Mouse (Mus musculus) neural tube, embryonic 12.5 days (tissue): ENCODE measurements around the gene Pld6. TPM values are rescaled to one million over a fixed set of nuclear protein-coding genes. Genes with fewer than 3 reads are reported as not detected.

Source experiments
- ATAC-seq: fragments of 200-750 bp; cut with Nextera tagmentation; 2 replicates; pipeline ENCODE4 v1.8.0; 2017; ENCODE audit warnings: low read depth, mild to moderate bottlenecking, moderate TSS enrichment, moderate library complexity; ENCODE audit not compliant: low FRiP score
- H3K27ac ChIP-seq: fragments of 300-500 bp; sonication (generic); 2 replicates; pipeline ENCODE4 v1.5.1; 2016
- H3K27me3 ChIP-seq: fragments of 300-500 bp; sonication (generic); replicated peaks from 2 replicates; pipeline ENCODE4 v1.6.1; 2016; ENCODE audit warnings: mild to moderate bottlenecking
- H3K36me3 ChIP-seq: fragments of 300-500 bp; sonication (generic); 2 replicates; pipeline ENCODE4 v1.6.1; 2016; ENCODE audit warnings: mild to moderate bottlenecking
- H3K4me1 ChIP-seq: fragments of 300-500 bp; sonication (generic); 2 replicates; pipeline ENCODE4 v1.6.1; 2016
- H3K4me2 ChIP-seq: fragments of 300-500 bp; sonication (generic); replicated peaks from 2 replicates; pipeline ENCODE4 v1.6.1; 2016; ENCODE audit warnings: mild to moderate bottlenecking
- H3K4me3 ChIP-seq: fragments of 300-500 bp; sonication (generic); 2 replicates; pipeline ENCODE4 v1.5.1; 2016
- H3K9ac ChIP-seq: fragments of 300-500 bp; sonication (generic); 2 replicates; pipeline ENCODE4 v1.6.1; 2016; ENCODE audit warnings: mild to moderate bottlenecking
- H3K9me3 ChIP-seq: fragments of 300-500 bp; sonication (generic); 2 replicates; pipeline ENCODE4 v1.6.1; 2016; ENCODE audit warnings: mild to moderate bottlenecking
- WGBS: fragments of 180-500 bp; shearing (Covaris S2); methylation state at CpG from one replicate; pipeline ENCODE4 v1.1.7; 2016; 5-methylcytosine and 5-hydroxymethylcytosine counted together
- polyA plus RNA-seq: library from polyadenylated mRNA; unstranded; fragments of >200 nt; fragmentation: Nextera tagmentation; extraction: Ambion mirVana; gene quantifications from 2 replicates; pipeline ENCODE4 v1.2.1, GENCODE M21; 2016

Gene Pld6
- polyA plus RNA-seq, 1 experiment from 2014 or later = 1.0 TPM

GRCm38 (mm10) chr11:59780241-59780640 lies 7.2 kb downstream of the Pld6 start:
- peaks cover 29% of the 10 kb centered on the region for H3K36me3 ChIP-seq
- no peak for ATAC-seq
- no peak overlapping the region for H3K4me2 ChIP-seq
- H3K4me1 ChIP-seq = no peaks in the 10 kb centered on the region
- no peak overlapping the region for H3K9ac ChIP-seq
- H3K27me3 ChIP-seq = no peaks in the 10 kb centered on the region
- whole genome bisulfite sequencing = 87% methylated on average over 4 of the region's 4 CpGs
- no peaks in the 10 kb centered on the region for H3K9me3 ChIP-seq
- no peak overlapping the region for H3K27ac ChIP-seq
- H3K4me3 ChIP-seq = no peak overlapping the region

DNA sequence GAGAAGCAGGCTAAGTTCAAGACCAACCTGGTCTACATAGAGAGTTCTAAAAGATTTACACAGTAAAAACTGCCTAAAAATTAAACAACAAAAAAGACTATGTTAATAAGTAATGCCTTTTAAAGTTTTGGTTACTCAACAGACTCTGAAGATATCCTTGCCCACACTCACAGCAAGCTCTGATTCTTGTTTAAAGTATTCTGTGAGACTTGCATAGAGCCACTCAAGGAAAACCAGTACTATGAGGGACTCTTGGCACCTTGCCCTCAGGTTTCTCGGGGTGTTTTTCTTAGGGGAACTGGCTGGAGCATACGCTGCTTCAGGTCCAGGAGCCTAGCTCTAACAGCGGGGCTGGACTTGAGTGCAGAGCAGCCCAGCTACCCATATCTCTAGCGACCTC lies 8.0 kb downstream of the Pld6 start:
- Histone ChIP-seq H3K27me3 (no peaks in the 10 kb centered on the region), H3K27ac (no peak overlapping the region), H3K9me3 (no peaks in the 10 kb centered on the region), H3K4me1 (no peaks in the 10 kb centered on the region), H3K36me3 (peaks cover 35% of the 10 kb centered on the region), H3K4me3 (no peak overlapping the region), H3K9ac (no peak overlapping the region), H3K4me2 (no peak overlapping the region)
- WGBS = 84% methylated on average over 4 of the region's 4 CpGs
- ATAC-seq = no peak

DNA sequence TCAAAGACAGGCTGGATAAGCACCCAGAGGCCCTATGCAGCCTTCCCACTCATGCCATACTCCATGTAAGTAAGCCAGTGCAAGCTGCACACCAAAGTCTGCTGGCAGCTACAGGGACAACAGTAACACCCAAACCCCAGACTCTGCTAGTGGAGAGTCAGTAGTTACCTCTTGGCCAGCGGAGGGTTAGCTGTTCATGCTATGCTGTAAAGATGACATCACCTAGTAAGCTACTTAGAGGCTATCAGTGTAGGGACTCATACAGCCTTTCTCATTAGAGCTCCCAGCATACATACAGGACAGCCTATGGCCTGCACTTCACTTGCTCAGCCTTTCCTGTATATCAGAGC lies 8.6 kb downstream of the Pld6 start:
- Histone ChIP-seq H3K4me1 (no peaks in the 10 kb centered on the region), H3K27me3 (no peaks in the 10 kb centered on the region), H3K9ac (no peak overlapping the region), H3K9me3 (no peaks in the 10 kb centered on the region), H3K4me2 (no peak overlapping the region), H3K27ac (no peak overlapping the region), H3K4me3 (no peak overlapping the region), H3K36me3 (peaks cover 40% of the 10 kb centered on the region)
- WGBS = 89% methylated on average over 1 of the region's 1 CpGs
- no peak for ATAC-seq

- 54% methylated on average over 9 of the region's 9 CpGs for WGBS
- no peaks in the 10 kb centered on the region for H3K27me3 ChIP-seq
- no peak overlapping the region for H3K4me2 ChIP-seq
- no peaks in the 10 kb centered on the region for H3K9me3 ChIP-seq
- H3K36me3 ChIP-seq = peaks cover 45% of the 10 kb centered on the region
- no peak overlapping the region for H3K27ac ChIP-seq
- ATAC-seq = no peak
- no peak overlapping the region for H3K9ac ChIP-seq
- no peaks in the 10 kb centered on the region for H3K4me1 ChIP-seq
- H3K4me3 ChIP-seq = no peak overlapping the region
Measured at GRCm38 (mm10) chr11:59778181-59778873, 9.1 kb downstream of the Pld6 start.

DNA sequence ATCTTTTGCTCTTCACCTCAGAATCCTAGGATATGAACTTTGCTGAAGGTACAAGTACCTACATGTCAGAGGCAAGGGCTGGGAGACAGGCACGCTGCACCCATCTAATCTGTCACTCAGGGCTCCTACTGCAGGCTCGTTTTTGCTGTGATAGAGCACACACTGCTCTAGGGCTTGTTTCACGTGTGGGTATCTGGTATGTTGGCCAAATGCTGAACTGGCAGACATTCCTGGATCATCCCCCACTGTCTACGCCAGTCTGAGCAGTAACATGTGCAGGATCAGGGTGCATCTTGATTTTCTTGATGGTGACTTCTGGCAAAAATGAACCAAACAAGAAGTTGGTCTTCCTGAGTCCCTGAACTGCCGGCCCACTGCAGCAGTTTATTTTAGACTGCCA lies 10.2 kb downstream of the Pld6 start:
- no peak overlapping the region for H3K4me3 ChIP-seq
- no peak overlapping the region for H3K9ac ChIP-seq
- 88% methylated on average over 5 of the region's 5 CpGs for WGBS
- H3K36me3 ChIP-seq = peaks cover 53% of the 10 kb centered on the region
- no peak overlapping the region for H3K4me2 ChIP-seq
- H3K27me3 ChIP-seq = no peaks in the 10 kb centered on the region
- H3K27ac ChIP-seq = no peak overlapping the region
- no peaks in the 10 kb centered on the region for H3K4me1 ChIP-seq
- H3K9me3 ChIP-seq = no peaks in the 10 kb centered on the region
- no peak for ATAC-seq

DNA sequence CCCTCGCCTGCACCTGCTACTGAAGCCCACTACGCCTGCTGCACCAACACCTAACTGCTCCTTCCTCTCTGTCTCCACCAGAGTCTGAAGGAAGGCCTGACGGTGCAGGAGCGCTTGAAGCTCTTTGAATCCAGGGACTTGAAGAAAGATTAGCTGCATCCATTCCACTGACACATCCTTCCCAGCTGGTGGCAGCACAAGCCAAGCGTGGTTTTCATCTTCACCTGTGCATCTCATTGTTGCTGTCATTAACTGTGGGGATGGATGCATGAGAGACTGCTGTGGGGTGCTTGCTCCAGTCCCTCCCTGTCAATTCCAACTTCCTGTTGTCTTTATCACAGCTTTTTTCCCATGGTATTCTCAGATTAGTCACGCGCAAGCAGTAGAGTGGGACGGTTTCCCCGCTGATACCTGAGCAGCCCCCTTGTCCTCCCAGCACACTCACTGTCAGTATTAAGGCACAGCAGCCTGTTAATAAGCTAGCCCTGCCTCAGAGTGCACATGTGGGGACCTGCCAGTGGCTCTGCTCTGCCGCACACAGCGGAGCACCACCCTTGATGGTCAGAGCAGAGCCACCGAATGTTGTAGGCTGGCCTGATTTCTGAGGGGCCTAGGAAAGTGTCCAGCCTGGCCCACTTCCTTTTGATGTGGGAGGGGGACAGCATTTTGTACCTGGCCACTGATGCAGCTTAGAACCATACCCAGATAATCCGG lies 11.9 kb downstream of the Pld6 start:
- no peaks in the 10 kb centered on the region for H3K9me3 ChIP-seq
- no peak overlapping the region for H3K9ac ChIP-seq
- no peak overlapping the region for H3K4me2 ChIP-seq
- 90% methylated on average over 13 of the region's 13 CpGs for WGBS
- no peaks in the 10 kb centered on the region for H3K27me3 ChIP-seq
- H3K4me3 ChIP-seq = no peak overlapping the region
- no peaks in the 10 kb centered on the region for H3K4me1 ChIP-seq
- H3K27ac ChIP-seq = no peak overlapping the region
- ATAC-seq = no peak
- H3K36me3 ChIP-seq = peaks cover 70% of the 10 kb centered on the region

DNA sequence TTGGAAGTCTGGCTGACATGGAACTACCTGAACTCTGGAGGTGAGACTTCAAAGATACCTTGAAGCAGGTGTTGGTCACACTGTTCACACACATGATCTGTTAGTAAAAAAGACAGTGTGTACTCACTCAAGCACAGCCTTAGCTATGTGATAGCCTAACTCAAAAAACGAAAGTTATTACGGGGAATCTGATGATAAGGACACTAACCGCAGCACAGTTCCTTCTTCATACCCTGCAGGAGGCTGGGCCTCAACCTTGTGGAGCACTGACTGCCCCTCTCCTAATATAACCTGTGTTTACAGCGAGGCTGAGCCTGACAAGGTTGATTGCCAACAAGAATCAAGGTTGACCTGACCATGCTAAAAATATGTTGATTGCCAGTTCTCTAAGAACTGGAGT lies 12.9 kb downstream of the Pld6 start:
- Histone ChIP-seq H3K9me3 (no peaks in the 10 kb centered on the region), H3K27ac (no peak overlapping the region), H3K36me3 (peaks cover 80% of the 10 kb centered on the region), H3K27me3 (no peaks in the 10 kb centered on the region), H3K4me2 (no peak overlapping the region), H3K4me3 (no peak overlapping the region), H3K4me1 (no peaks in the 10 kb centered on the region), H3K9ac (no peak overlapping the region)
- ATAC-seq = no peak
- 93% methylated on average over 4 of the region's 4 CpGs for WGBS

DNA sequence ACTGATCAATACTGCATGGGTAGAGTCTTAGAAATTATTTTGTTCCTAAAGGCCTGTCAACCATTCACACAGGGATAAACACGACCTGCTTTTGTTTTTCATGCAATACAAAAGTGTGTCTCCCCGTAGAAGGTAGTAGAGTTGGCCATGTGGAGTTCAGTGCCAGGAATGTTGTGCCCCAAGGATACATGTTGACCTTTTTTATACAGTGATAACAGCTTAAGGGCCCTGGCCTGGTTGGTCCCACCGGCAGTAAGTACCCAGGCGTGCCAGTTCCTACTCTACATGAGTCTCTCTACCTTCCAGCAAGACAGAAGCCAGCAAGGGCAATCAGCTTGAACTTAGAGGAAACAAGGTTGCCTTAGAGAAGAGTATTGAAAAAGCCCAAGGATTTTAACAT lies 14.5 kb downstream of the Pld6 start:
- peaks cover 92% of the 10 kb centered on the region for H3K36me3 ChIP-seq

DNA sequence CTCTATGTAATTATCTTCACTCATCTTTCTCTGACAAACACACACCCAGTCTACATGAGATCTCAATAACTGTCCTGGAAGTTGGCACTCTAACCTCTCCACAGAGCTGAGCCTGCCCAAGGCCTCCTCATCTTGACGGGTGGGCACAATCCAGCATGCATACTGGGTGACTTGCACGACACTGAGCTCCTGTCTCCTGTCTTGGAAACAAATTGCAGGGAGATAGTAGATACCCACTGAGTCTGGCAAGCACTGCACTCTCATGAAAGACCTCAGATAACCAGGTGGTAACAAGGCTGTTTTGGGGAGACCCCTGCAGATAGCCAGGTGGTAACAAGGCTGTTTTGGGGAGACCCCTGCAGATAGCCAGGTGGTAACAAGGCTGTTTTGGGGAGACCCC lies 15.2 kb downstream of the Pld6 start:
- H3K36me3 ChIP-seq = peaks cover 94% of the 10 kb centered on the region
- no peak overlapping the region for H3K9ac ChIP-seq
- H3K27me3 ChIP-seq = no peaks in the 10 kb centered on the region
- no peak overlapping the region for H3K27ac ChIP-seq
- ATAC-seq = no peak
- H3K4me3 ChIP-seq = no peak overlapping the region
- WGBS = 96% methylated on average over 2 of the region's 2 CpGs
- no peak overlapping the region for H3K4me2 ChIP-seq
- H3K9me3 ChIP-seq = no peaks in the 10 kb centered on the region
- no peaks in the 10 kb centered on the region for H3K4me1 ChIP-seq

More for the DNA sequence above, 14.5 kb downstream of the Pld6 start:
- Histone ChIP-seq H3K27me3 (no peaks in the 10 kb centered on the region), H3K27ac (no peak overlapping the region), H3K4me1 (no peaks in the 10 kb centered on the region), H3K9ac (no peak overlapping the region), H3K9me3 (no peaks in the 10 kb centered on the region), H3K4me3 (no peak overlapping the region), H3K4me2 (no peak overlapping the region)
- 88% methylated on average over 4 of the region's 4 CpGs for WGBS
- no peak for ATAC-seq

DNA sequence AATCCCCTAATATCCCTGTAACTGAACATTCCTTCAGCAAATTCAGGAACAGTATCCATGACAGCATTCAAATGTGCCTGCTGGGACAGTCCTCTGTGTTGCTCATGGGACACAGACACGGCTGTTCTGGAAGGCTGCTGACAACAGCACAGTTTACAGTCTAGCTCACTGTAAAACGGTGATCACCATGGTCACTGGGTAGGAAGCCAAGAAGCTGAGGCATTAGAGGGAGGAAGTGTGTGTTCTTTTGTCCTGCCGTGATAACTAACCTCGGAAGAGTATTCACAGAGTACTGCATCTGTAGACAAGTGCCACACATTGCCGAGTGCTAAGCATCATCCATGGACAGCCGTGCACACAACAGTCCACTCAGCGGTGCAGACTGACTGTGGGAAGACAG lies 16.7 kb downstream of the Pld6 start:
- no peaks in the 10 kb centered on the region for H3K27me3 ChIP-seq
- H3K36me3 ChIP-seq = peaks cover 93% of the 10 kb centered on the region
- no peaks in the 10 kb centered on the region for H3K9me3 ChIP-seq
- ATAC-seq = no peak
- no peak overlapping the region for H3K4me2 ChIP-seq
- no peak overlapping the region for H3K9ac ChIP-seq
- H3K27ac ChIP-seq = no peak overlapping the region
- H3K4me1 ChIP-seq = no peaks in the 10 kb centered on the region
- 93% methylated on average over 7 of the region's 7 CpGs for WGBS
- H3K4me3 ChIP-seq = no peak overlapping the region

DNA sequence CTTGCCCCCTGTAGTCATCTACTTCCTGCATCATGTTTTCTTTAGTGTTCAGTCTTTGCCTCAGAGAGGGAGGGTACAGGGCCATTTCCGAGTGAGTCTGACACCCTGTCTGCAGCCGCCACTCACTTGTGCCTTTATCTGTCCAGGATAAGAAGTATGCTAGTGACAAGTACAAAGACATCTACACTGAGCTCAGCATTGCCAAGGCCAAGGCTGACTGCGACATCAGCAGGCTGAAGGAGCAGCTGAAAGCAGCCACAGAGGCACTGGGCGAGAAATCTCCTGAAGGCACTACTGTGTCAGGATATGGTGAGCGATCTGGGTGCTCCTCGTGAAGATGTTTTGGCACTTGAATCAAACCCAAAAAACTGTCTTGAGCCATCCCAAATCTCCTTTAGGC lies 17.7 kb downstream of the Pld6 start:
- Histone ChIP-seq H3K36me3 (peaks cover 94% of the 10 kb centered on the region), H3K4me3 (no peak overlapping the region), H3K4me1 (no peaks in the 10 kb centered on the region), H3K4me2 (no peak overlapping the region), H3K9ac (no peak overlapping the region), H3K9me3 (no peaks in the 10 kb centered on the region), H3K27me3 (no peaks in the 10 kb centered on the region), H3K27ac (no peak overlapping the region)
- ATAC-seq = no peak
- 92% methylated on average over 6 of the region's 6 CpGs for WGBS

DNA sequence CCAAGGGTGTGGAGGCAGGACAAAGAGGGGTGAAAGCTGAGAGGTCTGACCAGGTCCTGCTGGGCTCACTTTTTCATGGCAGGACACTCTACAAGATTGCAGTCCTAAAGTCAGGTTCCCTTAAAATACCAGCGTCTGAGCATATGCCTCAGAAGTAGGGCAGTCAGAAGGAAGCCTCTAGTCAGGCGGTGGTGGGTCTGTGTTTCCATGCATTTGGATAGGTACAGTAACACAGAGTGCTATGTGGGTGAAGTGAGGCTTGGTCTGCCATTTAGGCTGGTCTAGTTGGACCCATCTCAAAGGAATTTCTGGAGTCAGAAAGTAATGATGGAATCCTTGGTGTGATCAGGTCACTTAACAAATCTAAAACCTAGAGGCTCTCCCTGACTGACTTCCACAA lies 18.1 kb downstream of the Pld6 start:
- H3K27ac ChIP-seq = no peak overlapping the region
- 92% methylated on average over 2 of the region's 2 CpGs for WGBS
- H3K9ac ChIP-seq = no peak overlapping the region
- no peaks in the 10 kb centered on the region for H3K27me3 ChIP-seq
- no peak overlapping the region for H3K4me2 ChIP-seq
- no peak for ATAC-seq
- H3K4me3 ChIP-seq = no peak overlapping the region
- peaks cover 96% of the 10 kb centered on the region for H3K36me3 ChIP-seq
- no peaks in the 10 kb centered on the region for H3K9me3 ChIP-seq
- H3K4me1 ChIP-seq = no peaks in the 10 kb centered on the region

GRCm38 (mm10) chr11:59760796-59761195 lies 26.6 kb downstream of the Pld6 start:
- Histone ChIP-seq H3K9me3 (no peaks in the 10 kb centered on the region), H3K27ac (no peak overlapping the region), H3K4me2 (no peak overlapping the region), H3K4me1 (no peaks in the 10 kb centered on the region), H3K9ac (no peak overlapping the region), H3K36me3 (peaks cover 89% of the 10 kb centered on the region), H3K27me3 (no peaks in the 10 kb centered on the region), H3K4me3 (no peak overlapping the region)
- ATAC-seq = no peak
- 97% methylated on average over 6 of the region's 6 CpGs for WGBS
